Mouse (Mus musculus) liver, embryonic 11.5 days (tissue): ENCODE data around the gene Camta2. TPM values are rescaled to one million over a fixed set of nuclear protein-coding genes. Genes with fewer than 3 reads are reported as not detected.

Experiments
- ATAC-seq: fragments of 200-750 bp; cut with Nextera tagmentation; replicated peaks from 2 replicates; pipeline ENCODE4 v1.8.0; 2017; ENCODE audit warnings: moderate number of reproducible peaks, mild to moderate bottlenecking, moderate TSS enrichment, moderate library complexity; ENCODE audit not compliant: low FRiP score
- DNase-seq: peaks from one replicate; pipeline ENCODE4 v3.0.0-alpha.2; 2017; ENCODE audit warnings: low spot score
- H3K27ac ChIP-seq: fragments of 300-500 bp; sonication (generic); 2 replicates; pipeline ENCODE4 v1.5.1; 2014; ENCODE audit warnings: mild to moderate bottlenecking, low read depth, low read length, control low read depth
- H3K27me3 ChIP-seq: fragments of 300-500 bp; sonication (generic); replicated peaks from 2 replicates; pipeline ENCODE4 v1.6.1; 2014; ENCODE audit warnings: low read length, mixed read lengths; ENCODE audit not compliant: control insufficient read depth, insufficient read depth
- H3K36me3 ChIP-seq: fragments of 300-500 bp; sonication (generic); 2 replicates; pipeline ENCODE4 v1.6.1; 2014; ENCODE audit warnings: mild to moderate bottlenecking, low read length, moderate library complexity, mixed read lengths; ENCODE audit not compliant: control insufficient read depth, insufficient read depth
- H3K4me1 ChIP-seq: fragments of 300-500 bp; sonication (generic); replicated peaks from 2 replicates; pipeline ENCODE4 v1.6.1; 2014; ENCODE audit warnings: low read length, mixed read lengths; ENCODE audit not compliant: control insufficient read depth, insufficient read depth
- H3K4me2 ChIP-seq: fragments of 300-500 bp; sonication (generic); 2 replicates; pipeline ENCODE4 v1.6.1; 2014; ENCODE audit warnings: mild to moderate bottlenecking, control low read depth, moderate library complexity
- H3K4me3 ChIP-seq: fragments of 300-500 bp; sonication (generic); 2 replicates; pipeline ENCODE4 v1.5.1; 2014; ENCODE audit warnings: low read depth, low read length, control low read depth
- H3K9ac ChIP-seq: fragments of 300-500 bp; sonication (generic); 2 replicates; pipeline ENCODE4 v1.6.1; 2014; ENCODE audit warnings: low read depth, low read length, control low read depth
- H3K9me3 ChIP-seq: fragments of 300-500 bp; sonication (generic); 2 replicates; pipeline ENCODE4 v1.6.1; 2016; ENCODE audit warnings: low read length, inconsistent platforms, mixed read lengths; ENCODE audit not compliant: control insufficient read depth
- WGBS: fragments of 180-500 bp; shearing (Covaris S2); extraction: QIAGEN DNeasy Blood & Tissue Kit; methylation state at CpG from one replicate; pipeline ENCODE4 v1.1.7; 2014; 5-methylcytosine and 5-hydroxymethylcytosine counted together
- polyA plus RNA-seq: library from polyadenylated mRNA; unstranded; fragments of >200 nt; fragmentation: Nextera tagmentation; extraction: Ambion mirVana; gene quantifications from 2 replicates; pipeline ENCODE4 v1.2.1, GENCODE M21; 2014

Gene Camta2
- polyA plus RNA-seq, 1 experiment from 2014 or later: 13.1 TPM

DNA sequence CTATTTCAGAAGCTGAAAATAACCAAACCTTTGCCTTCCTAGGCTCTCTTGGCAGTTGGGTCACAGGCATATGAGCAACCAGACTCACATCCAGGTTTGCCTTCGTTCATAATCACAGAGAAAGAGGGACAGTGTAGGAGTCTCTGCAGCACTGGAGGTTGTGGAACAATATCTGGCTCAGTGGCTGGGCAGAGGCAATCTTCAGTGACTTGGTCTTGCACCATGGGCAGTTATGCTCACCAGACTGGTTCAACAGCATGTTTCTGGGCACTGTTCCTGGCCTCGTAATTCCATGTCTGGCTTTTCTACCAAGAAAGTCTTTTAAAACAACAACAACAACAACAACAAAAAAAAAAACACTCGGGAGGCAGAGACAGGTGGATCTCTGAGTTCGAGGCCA lies 52.3 kb downstream of the Camta2 start:
- ATAC-seq: no peak
- WGBS: 84% methylated on average over 4 of the region's 4 CpGs

DNA sequence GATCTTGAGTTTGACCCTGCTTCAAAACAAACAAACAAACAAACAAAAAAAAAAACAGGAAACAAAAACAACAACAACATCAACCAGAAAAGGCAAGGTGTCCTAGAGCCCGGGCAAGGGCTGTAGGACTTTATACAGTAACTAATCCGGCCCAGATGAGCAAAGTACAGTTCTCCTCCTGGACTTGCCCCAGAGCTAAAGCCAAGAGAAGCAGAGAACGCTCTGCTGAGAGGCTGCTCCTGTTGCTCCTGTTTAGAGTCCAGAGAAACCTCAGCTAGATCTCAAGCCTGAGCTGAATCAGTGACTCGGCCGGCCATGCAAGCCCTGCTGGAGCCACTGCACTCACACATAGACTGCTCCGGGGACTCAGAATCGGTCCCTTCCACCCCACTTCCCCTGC lies 57.8 kb downstream of the Camta2 start:
- Histone ChIP-seq H3K27me3 (no peaks in the 10 kb centered on the region), H3K36me3 (no peaks in the 10 kb centered on the region), H3K4me3 (no peak overlapping the region), H3K9ac (no peak overlapping the region), H3K9me3 (no peaks in the 10 kb centered on the region), H3K27ac (no peak overlapping the region), H3K4me2 (no peak overlapping the region), H3K4me1 (no peaks in the 10 kb centered on the region; the same call in 1 of the 2 replicates)
- ATAC-seq: no peak
- DNase-seq: no peak
- WGBS: 48% methylated on average over 7 of the region's 7 CpGs

More for the DNA sequence above, 52.3 kb downstream of the Camta2 start:
- no peak for DNase-seq
- no peak overlapping the region for H3K4me3 ChIP-seq
- H3K27ac ChIP-seq: no peak overlapping the region
- H3K4me1 ChIP-seq: peaks cover 33% of the 10 kb centered on the region
- H3K9ac ChIP-seq: no peak overlapping the region
- no peak overlapping the region for H3K4me2 ChIP-seq
- no peaks in the 10 kb centered on the region for H3K9me3 ChIP-seq
- no peaks in the 10 kb centered on the region for H3K36me3 ChIP-seq
- H3K27me3 ChIP-seq: no peaks in the 10 kb centered on the region

DNA sequence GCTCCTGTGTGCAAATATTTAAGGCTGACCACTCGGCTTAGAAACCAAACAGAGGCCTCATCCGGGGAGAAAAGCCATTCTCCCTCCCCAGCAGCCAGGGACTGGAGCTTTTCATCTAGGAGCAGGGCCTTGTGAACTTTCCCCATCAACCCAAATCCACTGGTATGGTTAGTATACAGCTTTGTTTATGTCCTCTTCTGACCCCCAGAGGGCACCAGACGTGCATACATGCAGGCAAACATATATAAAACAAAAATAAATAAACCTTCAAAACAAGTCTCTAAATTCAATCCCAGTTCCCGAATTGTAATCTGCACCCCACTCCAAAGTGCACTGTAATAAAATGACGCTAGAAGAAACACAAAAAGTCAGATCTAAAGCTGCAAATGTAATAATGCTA lies 58.3 kb downstream of the Camta2 start:
- Histone ChIP-seq H3K9ac (no peak overlapping the region), H3K36me3 (no peaks in the 10 kb centered on the region), H3K9me3 (no peaks in the 10 kb centered on the region), H3K27ac (no peak overlapping the region), H3K4me3 (no peak overlapping the region), H3K4me1 (no peaks in the 10 kb centered on the region; the same call in 1 of the 2 replicates), H3K27me3 (no peaks in the 10 kb centered on the region), H3K4me2 (no peak overlapping the region)
- 38% methylated on average over 5 of the region's 5 CpGs for WGBS
- DNase-seq (no peak), ATAC-seq (no peak)

DNA sequence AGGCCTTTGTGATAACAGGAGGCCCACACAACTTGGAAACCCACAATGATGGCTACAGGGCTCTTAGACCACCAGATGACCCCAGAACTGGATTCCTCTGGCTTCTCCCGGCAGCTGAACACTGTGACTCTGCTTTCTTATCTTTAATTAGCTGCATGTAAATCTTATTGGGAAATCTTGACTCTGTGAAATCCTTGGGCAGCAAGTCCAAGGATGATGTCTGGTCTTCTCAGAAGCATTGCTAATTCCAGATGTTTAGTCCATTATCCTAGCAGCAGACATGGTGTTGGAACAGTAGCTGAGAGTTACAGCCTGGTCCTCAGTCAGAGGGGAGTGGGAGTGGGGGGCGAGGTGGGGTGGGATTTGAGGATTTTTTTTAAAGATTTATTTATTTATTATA lies 59.5 kb downstream of the Camta2 start:
- no peak for DNase-seq
- Histone ChIP-seq H3K9me3 (no peaks in the 10 kb centered on the region), H3K4me2 (no peak overlapping the region), H3K9ac (no peak overlapping the region), H3K4me1 (no peaks in the 10 kb centered on the region; the same call in 1 of the 2 replicates), H3K27ac (no peak overlapping the region), H3K4me3 (no peak overlapping the region), H3K36me3 (no peaks in the 10 kb centered on the region), H3K27me3 (no peaks in the 10 kb centered on the region)
- ATAC-seq: no peak
- 46% methylated on average over 2 of the region's 2 CpGs for WGBS

DNA sequence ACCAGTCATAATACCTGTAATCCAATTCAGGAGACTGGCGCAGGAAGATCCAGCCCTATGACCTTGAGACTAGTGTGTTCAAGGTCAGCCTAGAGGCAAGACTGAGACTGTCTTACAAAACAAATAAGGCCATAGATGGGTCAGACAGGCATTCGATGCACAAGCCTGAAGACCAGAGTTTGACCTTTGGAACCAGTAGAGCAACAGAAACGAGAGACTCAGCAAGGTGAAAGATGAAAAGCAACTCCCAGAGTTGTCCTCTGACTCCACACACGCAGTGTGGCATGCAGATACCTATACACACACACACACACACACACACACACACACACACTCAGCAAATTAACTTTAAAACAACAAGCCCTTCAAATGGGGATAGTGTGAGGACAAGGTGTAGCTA lies 61.0 kb downstream of the Camta2 start:
- H3K36me3 ChIP-seq: no peaks in the 10 kb centered on the region
- no peak overlapping the region for H3K4me3 ChIP-seq
- H3K4me1 ChIP-seq: peaks cover 6% of the 10 kb centered on the region
- no peak overlapping the region for H3K27ac ChIP-seq
- H3K9me3 ChIP-seq: no peaks in the 10 kb centered on the region
- ATAC-seq (no peak), DNase-seq (no peak)
- H3K27me3 ChIP-seq: no peaks in the 10 kb centered on the region
- no peak overlapping the region for H3K9ac ChIP-seq
- H3K4me2 ChIP-seq: no peak overlapping the region
- WGBS: 70% methylated on average over 4 of the region's 4 CpGs

DNA sequence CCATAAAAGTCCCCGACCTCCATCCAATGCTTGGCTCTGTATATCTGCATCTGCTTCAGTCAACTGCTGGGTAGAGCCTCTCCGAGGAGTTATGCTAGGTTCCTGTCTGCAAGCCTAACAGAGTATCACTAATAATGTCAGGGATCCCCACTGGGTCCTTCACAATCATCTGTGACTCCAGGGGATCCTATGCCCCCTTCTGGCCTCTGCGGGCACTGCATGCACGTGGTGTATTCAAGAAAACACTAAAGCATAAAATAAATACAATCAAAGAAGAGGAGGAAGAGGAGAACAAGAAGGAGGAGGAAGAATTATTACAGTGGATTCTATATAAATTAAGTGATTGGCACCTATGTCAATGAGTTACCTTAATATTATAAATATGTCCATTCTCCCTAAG lies 62.4 kb downstream of the Camta2 start:
- 46% methylated on average over 4 of the region's 4 CpGs for WGBS
- peak; percentile 61 for DNase-seq
- no peaks in the 10 kb centered on the region for H3K9me3 ChIP-seq

DNA sequence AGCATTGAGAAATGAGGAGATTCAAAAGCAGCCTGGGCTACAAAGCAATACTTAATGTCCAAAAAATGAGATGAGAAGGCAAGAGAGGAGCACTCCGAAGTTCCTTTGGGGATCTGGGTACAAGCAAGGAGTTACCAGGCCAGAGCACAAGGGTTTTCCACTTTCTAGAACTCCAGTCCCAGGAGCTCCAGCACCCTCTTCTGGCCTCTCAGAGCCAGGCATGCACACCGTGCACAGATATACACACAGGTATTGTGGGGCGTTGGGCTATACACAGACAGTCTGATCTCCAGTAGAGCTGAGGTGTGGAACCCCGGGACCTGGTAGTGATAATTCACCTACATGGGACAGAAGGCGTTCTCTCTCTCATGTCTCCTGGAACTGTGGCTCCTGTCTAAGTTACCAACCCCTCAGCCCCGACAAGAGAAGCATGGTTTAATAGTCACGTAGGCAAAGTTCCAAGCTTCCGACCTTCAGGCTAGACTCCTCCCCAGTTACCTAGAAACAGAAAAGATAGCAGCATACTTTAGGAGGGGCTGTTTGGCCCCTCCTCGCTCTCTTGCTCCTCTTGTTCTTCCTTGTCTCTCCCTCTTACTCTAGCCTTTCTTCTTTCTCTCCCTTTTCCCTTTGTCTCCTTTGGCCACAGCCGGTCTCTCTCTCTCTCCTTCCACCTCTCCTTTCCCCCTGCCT lies 64.7 kb downstream of the Camta2 start:
- Histone ChIP-seq H3K4me3 (no peak overlapping the region), H3K4me1 (peaks cover 6% of the 10 kb centered on the region), H3K9ac (no peak overlapping the region), H3K27me3 (no peaks in the 10 kb centered on the region), H3K27ac (no peak overlapping the region), H3K4me2 (no peak overlapping the region), H3K9me3 (no peaks in the 10 kb centered on the region), H3K36me3 (no peaks in the 10 kb centered on the region)
- DNase-seq: no peak
- no peak for ATAC-seq
- 75% methylated on average over 10 of the region's 10 CpGs for WGBS

More for the DNA sequence above, 62.4 kb downstream of the Camta2 start:
- no peak overlapping the region for H3K9ac ChIP-seq
- H3K4me3 ChIP-seq: no peak overlapping the region
- peaks cover 6% of the 10 kb centered on the region for H3K4me1 ChIP-seq
- no peaks in the 10 kb centered on the region for H3K27me3 ChIP-seq
- H3K27ac ChIP-seq: no peak overlapping the region
- no peak overlapping the region for H3K4me2 ChIP-seq
- no peaks in the 10 kb centered on the region for H3K36me3 ChIP-seq
- no peak for ATAC-seq

DNA sequence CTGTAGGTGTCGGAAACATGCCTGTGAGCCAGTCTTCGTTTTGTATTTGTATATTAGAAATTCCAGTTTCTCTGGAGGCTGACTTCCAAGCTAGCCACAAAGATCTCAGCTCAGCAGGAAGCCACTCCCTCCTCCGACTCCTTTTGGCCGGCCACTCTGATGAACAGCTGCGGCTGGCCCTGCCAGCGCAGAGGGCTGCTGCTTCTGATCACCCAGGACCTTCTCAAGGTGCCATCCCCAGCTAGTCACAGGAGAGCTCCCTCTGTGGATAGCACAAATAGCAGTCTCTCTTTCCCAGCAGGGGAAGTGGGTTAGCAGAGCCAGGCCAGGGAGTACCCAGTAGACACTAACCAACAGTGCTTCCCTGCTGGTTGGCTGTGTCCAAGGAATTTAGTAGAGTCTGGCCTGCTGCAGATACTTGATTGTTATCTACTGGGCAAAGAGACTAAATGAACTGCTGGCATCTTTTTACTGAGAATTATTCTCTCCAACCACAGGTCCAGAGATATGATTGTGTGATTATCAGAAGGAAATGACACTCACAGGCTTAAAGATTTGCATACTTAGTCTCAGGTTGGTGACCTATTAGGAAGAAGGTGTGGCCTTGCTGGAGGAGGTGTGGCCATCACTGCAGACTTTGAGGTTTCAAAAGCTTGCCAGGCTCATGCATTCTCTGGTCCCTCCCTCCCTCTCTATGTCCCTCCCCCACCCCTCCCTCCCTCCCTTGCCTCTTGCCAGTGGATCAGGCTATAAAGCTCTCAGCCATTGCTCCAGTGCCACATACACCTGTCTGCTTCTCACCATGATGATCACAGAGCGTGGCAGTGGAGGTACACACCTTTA lies 65.7 kb downstream of the Camta2 start:
- Histone ChIP-seq H3K27me3 (no peaks in the 10 kb centered on the region), H3K9ac (no peak overlapping the region), H3K27ac (no peak overlapping the region), H3K4me3 (no peak overlapping the region), H3K4me1 (peaks cover 6% of the 10 kb centered on the region), H3K4me2 (no peak overlapping the region), H3K36me3 (no peaks in the 10 kb centered on the region), H3K9me3 (no peaks in the 10 kb centered on the region)
- WGBS: 49% methylated on average over 7 of the region's 7 CpGs
- DNase-seq (no peak), ATAC-seq (peak; percentile 77)
